Mouse (Mus musculus) olfactory bulb, adult 2 months (tissue): Measurements from ENCODE around the gene Hsd11b1.

ENCODE experiments used
- CTCF ChIP-seq: fragments of 200-500 bp; IDR thresholded peaks from 2 replicates; pipeline ENCODE4 v1.5.1; 2012; ENCODE audit warnings: low read depth, mild to moderate bottlenecking, low read length, moderate library complexity; ENCODE audit not compliant: insufficient read depth
- POLR2A ChIP-seq: fragments of 200-500 bp; IDR thresholded peaks from 2 replicates; pipeline ENCODE4 v1.6.1; 2012; ENCODE audit warnings: mild to moderate bottlenecking, low read depth, low read length, moderate library complexity; ENCODE audit not compliant: insufficient read depth

- TF ChIP-seq CTCF (no peak), POLR2A (no peak)
Measured at GRCm38 (mm10) chr1:193306832-193307231, 43.0 kb upstream of the Hsd11b1 start.
